Mouse (Mus musculus) granulocyte monocyte progenitor cell, adult 5-6 weeks (primary cell): ENCODE measurements around the gene Nipal1. TPM values are rescaled to one million over a fixed set of nuclear protein-coding genes. Genes with fewer than 3 reads are reported as not detected.

Experiments used
- total RNA-seq, 2 experiments: library from RNA; stranded (forward) in 1 of 2; stranded (reverse) in 1 of 2; fragments of 200-712, 200-1000 nt in 1 of 2; fragments of >200 nt in 1 of 2; fragmentation: Nextera tagmentation in 1 of 2; gene quantifications; 2 replicates each; pipeline ENCODE4 v1.2.3; 2014 to 2017

Nipal1 gene
- total RNA-seq, 2 experiments from 2014 or later: not detected

Other genes starting within 250 kb of the Nipal1 start
- gene Corin, start 143.3 kb upstream of the Nipal1 start, total RNA-seq (2014; fragmentation: Nextera tagmentation): not detected in 2 replicates
- not detected in 2 replicates for gene Corin, start 143.3 kb upstream of the Nipal1 start, total RNA-seq (2017)
- 25.8 and 27.1 TPM in 2 replicates for gene Nfxl1, start 88.1 kb upstream of the Nipal1 start, total RNA-seq (2014; fragmentation: Nextera tagmentation)
- gene Nfxl1, start 88.1 kb upstream of the Nipal1 start, total RNA-seq (2017): 27.6 and 28.0 TPM in 2 replicates
- not detected in 2 replicates for gene Zar1, start 66.5 kb upstream of the Nipal1 start, total RNA-seq (2014; fragmentation: Nextera tagmentation)
- gene Zar1, start 66.5 kb upstream of the Nipal1 start, total RNA-seq (2017): not detected in 2 replicates
- gene Gm5868, start 60.2 kb upstream of the Nipal1 start, total RNA-seq (2014; fragmentation: Nextera tagmentation): not detected in 2 replicates
- gene Gm5868, start 60.2 kb upstream of the Nipal1 start, total RNA-seq (2017): not detected in 2 replicates
- gene Cnga1, start 3.5 kb upstream of the Nipal1 start, total RNA-seq (2014; fragmentation: Nextera tagmentation): not detected in 2 replicates
- not detected in 2 replicates for gene Cnga1, start 3.5 kb upstream of the Nipal1 start, total RNA-seq (2017)
- gene Txk, start 105.0 kb downstream of the Nipal1 start, total RNA-seq (2014; fragmentation: Nextera tagmentation): not detected in 2 replicates
- gene Txk, start 105.0 kb downstream of the Nipal1 start, total RNA-seq (2017): 0.31 TPM in 1 of 2 replicates, not detected in the other
- 36.0 and 42.9 TPM in 2 replicates for gene Tec, start 220.7 kb downstream of the Nipal1 start, total RNA-seq (2014; fragmentation: Nextera tagmentation)
- 33.9 and 39.8 TPM in 2 replicates for gene Tec, start 220.7 kb downstream of the Nipal1 start, total RNA-seq (2017)